Mouse (Mus musculus) liver, embryonic 14.5 days (tissue): Measurements from ENCODE around the gene Gm42715.

Experiments
- CTCF ChIP-seq: IDR thresholded peaks from 2 replicates; pipeline ENCODE4 v1.5.1; 2016; ENCODE audit warnings: antibody characterized with exemption, low read depth, control low read depth
- EP300 ChIP-seq: IDR thresholded peaks from 2 replicates; pipeline ENCODE4 v1.6.1; 2016; ENCODE audit warnings: antibody characterized with exemption, low read depth

GRCm38 (mm10) chr7:127551558-127551957, 32.2 kb downstream of the Gm42715 start:
- TF ChIP-seq CTCF = no peak
- TF ChIP-seq EP300 = no peak
